Mouse (Mus musculus) cerebellum, postnatal 36 days (tissue): Measurements from ENCODE around the gene Commd1.

Source experiments
- DNase-seq, 2 experiments: peaks; one replicate each; pipeline ENCODE4 v3.0.0; 2021 to 2022; ENCODE audit warnings: mixed read lengths in 2 of 2

The Commd1 gene

DNA sequence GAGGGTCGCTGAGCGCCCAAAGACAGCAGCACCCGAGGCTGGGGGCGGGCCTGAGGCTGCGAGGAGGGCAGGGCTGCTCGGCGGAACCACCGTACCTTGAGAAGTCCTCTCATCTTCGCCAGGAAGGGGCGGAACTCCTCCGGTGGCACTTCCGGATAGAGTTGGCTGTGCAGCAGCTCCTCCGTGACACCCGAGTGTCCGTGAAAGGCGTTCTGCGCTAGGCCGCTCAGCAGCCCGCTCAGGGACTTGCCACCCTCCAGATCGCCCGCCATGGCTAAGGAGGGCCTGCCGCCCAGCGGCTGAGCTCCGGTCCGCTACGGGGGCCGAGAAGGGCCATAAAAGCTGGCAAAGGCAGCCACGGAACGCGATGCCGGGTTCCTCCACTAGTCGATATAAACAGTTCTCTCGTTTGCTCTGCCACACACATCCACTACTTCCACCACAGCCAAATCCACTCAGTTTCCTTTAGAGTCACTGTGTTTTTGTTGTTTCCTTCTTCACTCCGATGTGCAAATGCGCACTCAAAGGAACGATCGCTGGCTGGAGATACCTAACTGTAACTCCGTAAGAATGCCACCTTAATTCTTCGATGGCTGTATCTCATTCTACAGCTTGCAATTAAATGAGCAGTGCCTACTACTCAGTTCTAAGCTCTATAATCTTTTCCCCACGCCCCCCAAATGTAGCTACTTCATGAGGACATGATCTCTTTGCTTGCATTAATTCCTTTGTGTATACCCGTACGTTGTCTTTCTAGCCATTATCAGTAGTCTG, at the start of gene Commd1, which contains the start of gene Gm28048:
Gene Commd1, minus strand, starts transcription at position 399 of the 774 bp plus-strand sequence.
Gene Gm28048, minus strand, starts transcription at position 107 of the 774 bp plus-strand sequence.
- DNase-seq = peak; percentile 98

- DNase-seq = no peak
Observed at GRCm38 (mm10) chr11:23029399-23029798, 47.2 kb upstream of the Commd1 start.

DNA sequence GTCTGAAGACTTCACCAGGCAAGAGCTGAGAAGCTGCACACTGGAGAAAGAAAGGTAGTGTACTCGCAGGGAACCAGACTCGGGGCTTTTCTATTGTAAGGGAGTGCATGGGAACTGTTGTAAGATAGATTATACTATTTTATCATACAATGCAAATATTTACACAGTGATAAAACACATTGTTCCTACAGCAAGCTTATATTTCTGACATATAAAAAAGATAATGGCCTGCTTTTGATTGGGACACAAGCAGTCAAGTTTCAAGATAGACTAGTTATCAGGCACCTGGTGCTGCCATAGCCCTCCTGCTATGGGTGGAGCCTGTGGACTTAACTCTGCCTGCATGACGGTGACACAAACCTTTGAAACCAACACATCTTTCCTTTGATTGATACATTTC, 46.8 kb upstream of the Commd1 start:
- no peak for DNase-seq

DNA sequence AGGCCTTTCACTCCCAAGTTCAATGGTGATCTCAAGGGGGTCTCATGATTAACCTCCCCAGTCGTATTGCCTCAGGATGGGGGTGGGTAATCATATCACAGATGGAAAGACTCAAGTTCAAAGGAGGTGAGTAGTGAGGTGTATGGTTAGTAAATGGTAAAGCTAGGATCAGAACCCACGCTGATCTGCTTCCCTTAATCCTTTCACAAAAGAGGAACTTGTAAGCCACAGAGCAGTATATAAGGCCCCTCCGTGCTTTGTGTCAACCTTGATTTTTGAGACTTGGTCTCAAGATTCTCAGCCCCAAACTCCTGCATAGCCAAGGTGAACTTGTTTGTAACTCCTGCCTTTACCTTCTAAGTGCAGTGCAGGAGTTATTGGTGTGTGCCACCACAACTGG, 42.0 kb upstream of the Commd1 start:
- DNase-seq = no peak

GRCm38 (mm10) chr11:23023155-23023554, 41.0 kb upstream of the Commd1 start:
- DNase-seq = no peak

- no peak for DNase-seq
Observed at GRCm38 (mm10) chr11:23020841-23021240, 38.7 kb upstream of the Commd1 start.

DNA sequence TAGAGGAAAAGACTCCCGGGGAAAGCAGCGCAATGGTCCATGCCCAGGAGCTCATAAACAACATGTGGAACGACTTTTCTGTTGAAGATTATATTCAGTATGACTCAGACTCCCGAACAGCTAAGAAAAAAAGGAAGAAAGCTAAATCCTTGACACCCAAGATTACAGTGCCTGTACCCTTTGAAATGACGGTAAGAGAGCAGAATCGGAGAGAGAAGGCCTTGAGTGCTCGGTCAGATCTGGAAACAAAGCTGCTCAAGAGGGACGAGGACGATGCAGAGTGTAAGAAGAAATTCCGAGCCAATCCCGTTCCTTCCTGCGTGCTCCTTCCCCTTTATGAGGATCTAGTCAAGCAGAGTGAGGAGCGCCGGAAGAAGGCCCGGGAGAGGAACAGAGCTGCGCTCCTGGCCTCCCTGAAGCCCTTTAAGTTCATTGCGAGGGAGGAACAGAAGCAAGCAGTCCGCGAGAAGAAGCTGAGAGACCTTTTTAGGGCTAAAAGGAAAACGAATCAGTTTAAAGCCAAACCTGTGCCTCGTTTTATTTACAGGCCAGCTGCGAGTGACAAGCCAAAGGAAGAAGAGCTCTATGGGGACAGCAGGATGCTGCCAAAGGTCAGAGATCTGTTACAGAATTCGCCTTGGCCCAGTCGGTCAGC, 38.1 kb upstream of the Commd1 start:
- no peak for DNase-seq

DNA sequence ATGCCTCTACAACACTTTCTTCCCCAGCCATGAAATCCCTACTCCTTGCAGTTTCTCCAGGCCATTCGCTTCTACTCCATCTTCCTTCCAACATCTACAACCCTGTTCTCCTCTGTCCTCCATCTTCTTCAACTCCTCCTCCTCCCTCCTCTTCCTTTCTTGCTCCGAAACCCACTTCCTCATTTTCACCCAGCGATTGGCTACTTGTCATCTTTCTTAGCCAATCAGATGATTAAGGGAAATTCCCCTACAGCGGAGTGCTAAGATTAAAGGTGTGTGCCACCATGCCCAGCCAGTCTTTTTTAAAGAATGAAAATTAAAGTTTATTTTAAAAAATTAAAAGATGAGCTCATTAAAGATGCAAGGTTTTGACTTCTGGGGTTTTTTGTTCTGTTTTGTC, 35.8 kb upstream of the Commd1 start:
- no peak for DNase-seq

- DNase-seq = no peak
Observed at GRCm38 (mm10) chr11:23014996-23015395, 32.8 kb upstream of the Commd1 start.

DNA sequence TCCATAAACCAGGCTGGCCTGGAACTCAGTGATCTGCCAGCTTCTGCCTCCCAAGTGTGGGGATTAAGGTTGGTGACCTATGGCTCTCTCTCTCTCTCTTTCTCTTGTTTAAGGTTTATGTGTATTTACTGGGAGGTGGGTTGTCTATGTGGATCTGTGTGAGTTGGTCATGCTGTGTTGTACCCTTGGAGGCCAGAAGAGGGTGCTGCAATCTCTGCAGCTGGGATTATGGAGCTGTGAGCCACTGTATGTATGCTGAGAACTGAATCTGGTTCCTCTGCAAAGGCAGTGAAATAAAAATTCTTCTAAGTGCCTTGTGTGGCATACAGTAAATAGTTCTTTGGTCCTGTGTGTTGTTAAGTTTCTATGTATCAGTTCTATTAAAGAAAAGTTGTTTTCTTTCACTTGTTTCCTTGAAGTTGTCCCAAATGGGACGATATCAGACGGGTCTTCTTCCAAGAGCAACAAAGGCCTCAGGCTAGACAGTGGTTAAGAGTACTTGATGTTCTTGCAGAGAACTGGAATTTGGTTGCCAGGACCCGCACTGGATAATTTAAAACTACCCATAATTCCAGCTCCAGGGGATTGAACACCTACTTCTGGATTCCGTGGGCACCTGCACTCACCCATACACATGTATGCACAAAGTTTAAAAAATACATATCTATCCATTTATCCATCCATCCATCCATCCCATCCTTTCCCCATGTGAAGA, 31.6 kb upstream of the Commd1 start:
- no peak for DNase-seq

- DNase-seq = no peak
Observed at GRCm38 (mm10) chr11:23013096-23013495, 30.9 kb upstream of the Commd1 start.

- no peak for DNase-seq
Observed at GRCm38 (mm10) chr11:23008824-23009200, 26.6 kb upstream of the Commd1 start.

GRCm38 (mm10) chr11:23008181-23008823, 26.1 kb upstream of the Commd1 start:
- DNase-seq = peak; percentile 82

DNA sequence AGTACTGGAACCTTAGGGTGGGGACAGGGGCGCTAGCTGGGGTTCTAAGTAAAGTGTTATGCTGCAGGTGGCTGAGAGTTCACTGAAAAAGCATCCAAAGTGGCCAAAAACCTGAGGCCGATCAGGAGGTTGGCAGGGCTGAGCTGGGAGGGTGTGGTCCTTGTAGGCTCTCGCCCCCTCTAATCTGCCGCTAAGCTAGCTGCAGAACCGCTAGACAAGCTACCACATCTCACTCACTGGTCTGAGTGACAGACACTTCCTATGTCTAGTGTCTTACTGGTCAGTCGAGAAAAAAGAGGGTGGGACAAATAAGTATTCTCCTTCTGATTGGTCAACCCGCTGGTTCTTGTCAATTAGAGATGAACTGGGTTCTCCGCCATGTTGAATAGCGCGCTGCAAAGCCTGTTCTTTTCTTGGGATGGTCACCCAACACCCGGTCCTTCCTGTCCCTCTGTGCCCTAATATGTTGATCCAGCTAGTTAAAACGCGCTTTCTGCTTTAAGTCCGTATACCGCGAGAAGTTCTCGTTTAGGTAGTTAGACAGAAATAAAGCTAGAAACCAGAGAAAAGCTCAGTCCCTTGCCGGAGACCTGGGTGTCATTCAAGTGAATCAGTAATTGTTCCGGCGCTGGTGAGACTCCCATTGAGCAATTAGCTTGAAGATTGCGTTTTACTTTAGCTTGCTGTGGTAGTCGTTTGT, 25.4 kb upstream of the Commd1 start, which contains the start of gene Fam161a:
Gene Fam161a, plus strand, starts transcription at position 51 of the 700 bp plus-strand sequence.
- DNase-seq = peak; percentile 73 to 86

GRCm38 (mm10) chr11:23007166-23007480, 24.9 kb upstream of the Commd1 start:
- DNase-seq = no peak

DNA sequence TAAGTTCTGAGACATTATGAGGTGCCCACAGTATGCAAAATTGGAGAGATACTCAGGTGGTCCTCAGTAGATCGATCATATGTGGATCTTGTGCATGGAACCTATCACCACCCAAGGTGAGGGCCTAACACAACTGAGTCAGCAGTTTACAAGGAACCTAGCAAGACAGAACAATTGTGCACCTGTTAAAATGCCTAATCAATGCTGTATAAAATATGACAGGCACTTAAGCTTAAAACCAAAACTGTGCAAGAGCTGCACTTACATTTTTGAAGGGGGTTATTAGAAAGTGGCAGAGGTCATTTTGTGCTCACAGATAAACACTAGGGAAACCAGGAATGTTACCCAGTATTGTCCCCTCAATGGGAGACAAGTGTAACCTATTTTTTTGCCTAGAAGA, 23.1 kb upstream of the Commd1 start:
- no peak for DNase-seq

DNA sequence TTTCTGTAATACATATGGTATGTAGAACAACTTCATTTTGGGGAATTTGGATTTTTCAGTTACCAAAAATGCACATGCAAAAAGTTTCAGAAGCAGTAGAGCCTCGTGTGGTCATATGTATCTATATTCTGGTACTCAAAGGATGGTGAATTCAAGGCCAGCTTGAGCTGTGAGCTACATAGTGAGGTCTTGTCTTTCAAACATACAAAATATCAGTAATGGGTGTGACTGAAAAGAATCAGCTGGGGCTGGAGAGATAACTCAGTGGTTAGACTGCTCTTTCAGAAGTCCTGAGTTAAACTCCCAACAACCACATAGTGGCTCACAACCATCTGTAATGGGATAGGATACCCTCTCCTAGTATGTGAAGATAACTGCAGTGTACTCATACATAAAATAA, 16.1 kb upstream of the Commd1 start:
- DNase-seq = no peak

DNA sequence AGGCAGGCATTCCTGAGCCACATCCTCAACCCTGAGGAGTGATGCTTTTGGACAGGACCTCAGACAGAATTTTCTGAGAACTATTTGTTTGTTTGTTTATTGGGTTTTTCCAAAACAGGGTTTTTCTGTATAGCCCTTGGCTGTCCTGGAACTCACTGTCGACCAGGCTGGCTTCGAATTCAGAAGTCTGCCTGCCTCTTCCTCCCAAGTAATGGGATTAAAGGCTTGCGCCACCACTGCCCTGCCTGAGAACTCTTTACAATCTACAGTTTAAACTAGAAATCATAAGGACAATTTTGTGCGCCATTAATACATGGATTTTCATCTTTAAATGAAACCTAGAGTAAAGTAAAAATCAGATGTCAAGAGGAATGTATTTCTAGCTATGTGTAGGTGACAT, 13.3 kb upstream of the Commd1 start:
- DNase-seq = no peak

- no peak for DNase-seq
Observed at GRCm38 (mm10) chr11:22994271-22994670, 12.1 kb upstream of the Commd1 start.

DNA sequence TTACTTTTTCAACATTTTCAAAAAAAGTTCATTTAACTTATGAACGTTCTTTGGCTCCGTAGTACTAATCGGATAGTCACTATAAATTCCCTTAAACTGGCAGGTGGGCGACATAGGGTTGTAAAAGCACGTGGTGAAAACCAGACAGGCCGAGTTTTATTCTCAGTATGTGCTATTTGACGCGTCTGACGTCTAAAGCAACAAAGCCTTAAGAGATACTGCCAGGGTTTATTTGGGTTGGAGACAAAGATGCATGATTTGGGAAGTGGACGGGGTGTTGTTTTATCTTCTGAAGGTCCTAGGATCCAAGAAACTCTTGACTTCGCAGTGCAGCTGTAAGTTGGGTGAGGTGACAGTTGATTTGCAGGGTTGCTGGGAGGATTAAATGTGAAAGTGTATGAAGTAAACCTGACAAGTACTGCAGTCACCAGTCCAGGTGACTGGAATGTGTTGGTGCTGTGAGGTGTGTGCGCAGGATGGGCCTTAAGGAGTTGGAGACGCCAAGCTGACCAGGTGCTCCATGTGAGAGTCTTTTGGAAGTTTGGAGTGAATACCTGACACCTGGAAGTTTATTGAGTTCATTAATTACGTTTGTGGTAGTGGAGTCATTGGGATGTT, 9.1 kb upstream of the Commd1 start:
- no peak for DNase-seq

GRCm38 (mm10) chr11:22990393-22991126, 8.4 kb upstream of the Commd1 start, which contains the start of gene Cct4:
Gene Cct4 (plus strand): TSS chr11:22990519.
- DNase-seq = peak; percentile 94
